Mouse (Mus musculus) kidney, postnatal 10 days (tissue): Measurements from ENCODE around the gene Adgre5.

Experiments
- DNase-seq: peaks from one replicate; pipeline ENCODE4 v3.0.0; 2021; ENCODE audit warnings: mixed read lengths

The Adgre5 gene

DNA sequence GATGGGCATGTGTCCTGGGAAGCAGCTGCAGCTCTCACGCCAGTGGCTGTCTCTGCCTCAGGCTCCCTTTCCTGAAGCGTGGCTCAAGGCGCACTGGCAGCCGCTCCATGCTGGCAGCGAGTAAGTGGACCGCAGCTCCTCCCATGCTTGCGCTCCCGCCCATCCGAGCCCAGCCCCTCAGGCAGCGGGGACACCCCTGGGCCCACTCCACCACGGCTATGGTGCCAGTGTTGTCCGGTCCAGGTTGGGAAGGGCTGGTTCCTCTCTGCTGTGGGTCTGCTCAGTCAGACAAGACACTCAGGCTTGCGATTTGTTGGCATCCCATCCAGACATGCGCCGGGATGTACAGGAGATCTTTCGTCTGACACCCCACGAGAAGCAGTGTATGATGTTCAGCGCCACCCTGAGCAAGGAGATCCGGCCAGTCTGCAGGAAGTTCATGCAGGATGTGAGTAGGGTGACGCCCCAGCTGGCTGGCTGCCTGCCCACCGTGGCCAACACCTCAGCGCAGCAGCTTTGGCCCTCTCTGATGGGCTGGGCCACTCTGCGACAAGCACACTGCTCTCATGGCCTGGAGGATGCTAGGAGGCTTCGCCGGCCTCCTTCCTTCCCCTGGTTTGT, 19.6 kb downstream of the Adgre5 start:
- DNase-seq, result peak; percentile 86

GRCm38 (mm10) chr8:83719693-83720092, 21.4 kb downstream of the Adgre5 start:
- no peak for DNase-seq

- DNase-seq, result no peak
These were observed 22.1 kb downstream of the Adgre5 start for GRCm38 (mm10) chr8:83719048-83719447.

DNA sequence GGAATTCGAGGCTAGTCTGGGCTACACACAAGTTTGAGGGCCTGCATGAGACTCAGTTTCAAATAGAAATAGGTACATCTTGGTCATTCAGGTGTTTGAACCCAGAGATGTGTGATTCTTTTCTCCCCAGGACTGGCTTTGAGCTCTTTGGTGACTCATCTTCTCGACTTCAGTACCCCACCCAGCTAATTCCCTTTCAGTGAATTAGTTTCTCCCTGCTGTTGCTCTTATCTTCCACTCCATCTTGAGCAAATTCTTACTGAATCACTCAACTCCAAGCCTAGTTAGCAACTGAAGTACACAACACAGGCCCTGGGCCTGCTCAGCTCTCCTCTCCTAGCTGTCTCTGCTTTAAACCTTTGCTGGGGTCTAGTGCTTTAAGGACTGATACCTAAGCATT, 24.6 kb downstream of the Adgre5 start:
- DNase-seq, result no peak

DNA sequence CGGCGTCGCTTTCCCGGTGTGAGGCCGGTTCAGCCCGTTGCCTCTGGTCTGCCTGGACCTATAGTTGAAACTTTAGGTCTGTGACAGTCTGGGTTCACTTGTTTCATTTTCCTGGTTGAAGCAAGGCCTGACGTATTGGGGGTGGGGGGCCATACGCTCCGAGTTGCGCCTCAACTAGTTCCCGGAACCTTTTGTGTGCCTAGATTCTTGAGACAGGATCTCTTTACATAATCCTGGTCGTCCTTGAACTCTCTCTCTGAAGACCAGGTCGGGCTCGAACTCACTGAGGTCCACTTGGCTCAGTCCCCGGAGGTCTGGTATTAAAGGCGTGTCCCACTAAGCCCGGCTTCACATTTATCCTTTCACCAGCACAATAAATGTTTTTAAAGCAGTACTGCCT, 25.4 kb downstream of the Adgre5 start:
- DNase-seq, result no peak

DNA sequence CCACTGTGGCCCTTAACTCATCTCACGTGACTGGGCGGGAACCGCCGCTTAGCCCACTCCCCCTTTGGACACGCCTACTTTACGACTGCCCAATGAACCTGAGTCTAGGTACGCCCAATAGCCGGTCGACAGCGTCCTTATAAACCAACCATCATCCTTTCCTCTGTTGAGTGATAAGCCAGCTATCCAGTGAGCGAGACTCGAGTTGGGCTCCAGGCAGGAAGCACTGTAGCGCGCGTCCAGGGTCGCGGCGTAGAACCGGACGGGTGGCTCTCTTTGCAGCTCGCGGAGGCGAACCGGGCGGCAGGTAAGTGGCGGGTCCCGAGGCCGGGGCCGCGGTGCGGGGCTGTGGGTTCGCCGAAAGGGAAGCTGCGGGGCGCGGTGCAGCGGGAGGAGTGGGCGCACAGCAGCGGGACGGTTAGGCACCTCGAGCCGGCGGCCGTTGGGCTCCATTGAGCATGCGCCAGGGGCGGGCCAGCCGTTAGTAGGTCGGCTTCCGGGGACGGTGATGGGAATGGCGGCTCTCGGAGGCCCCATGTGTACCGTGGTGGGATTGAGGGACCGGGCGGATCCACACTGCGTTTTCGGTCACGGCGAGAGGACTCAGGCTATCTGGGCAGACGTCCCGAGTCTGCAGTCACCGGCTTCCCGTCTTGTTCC, 26.0 kb downstream of the Adgre5 start, which contains the start of gene Ddx39:
TSS of gene Ddx39 (plus strand) at position 147 of the 660 bp plus-strand sequence.
- DNase-seq, result peak; percentile 95

DNA sequence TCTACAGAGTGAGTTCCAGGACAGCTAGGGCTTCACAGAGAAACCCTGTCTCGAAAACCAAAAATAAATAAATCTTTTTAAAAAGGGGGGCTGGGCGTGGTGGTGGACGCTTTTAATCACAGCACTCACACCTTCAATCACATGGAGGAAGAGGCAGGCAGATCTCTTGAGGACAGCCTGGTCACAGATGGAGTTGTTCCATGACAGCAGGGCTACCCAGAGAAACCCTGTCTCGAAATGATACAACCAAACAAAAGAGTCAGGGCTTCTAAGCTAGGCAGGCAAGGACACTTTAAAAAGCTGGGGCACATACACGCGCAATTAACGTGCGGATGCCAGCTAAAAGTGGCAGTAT, 26.5 kb downstream of the Adgre5 start:
- no peak for DNase-seq

GRCm38 (mm10) chr8:83707554-83707953, 33.6 kb downstream of the Adgre5 start:
- DNase-seq, result no peak

GRCm38 (mm10) chr8:83706411-83706810, 34.7 kb downstream of the Adgre5 start:
- DNase-seq, result no peak

DNA sequence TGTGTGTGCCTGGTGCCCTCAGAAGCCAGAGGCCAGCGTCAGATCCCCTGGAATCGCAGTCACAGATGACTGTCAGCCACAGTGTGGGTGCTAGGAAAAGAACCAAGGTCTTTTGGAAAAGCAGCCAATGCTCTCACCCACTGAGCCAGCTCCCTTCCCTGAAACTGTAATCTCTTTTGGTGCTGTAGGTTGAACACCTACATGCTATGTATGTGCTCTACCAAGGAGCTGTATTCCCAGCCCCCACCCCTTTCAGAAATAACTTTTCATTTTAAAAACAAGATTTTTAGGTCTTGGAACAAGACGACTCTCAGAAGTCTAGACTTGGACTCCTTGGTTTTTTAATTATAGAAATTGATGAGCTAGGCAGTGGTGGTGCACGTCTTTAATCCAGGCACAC, 37.7 kb downstream of the Adgre5 start:
- DNase-seq, result no peak

DNA sequence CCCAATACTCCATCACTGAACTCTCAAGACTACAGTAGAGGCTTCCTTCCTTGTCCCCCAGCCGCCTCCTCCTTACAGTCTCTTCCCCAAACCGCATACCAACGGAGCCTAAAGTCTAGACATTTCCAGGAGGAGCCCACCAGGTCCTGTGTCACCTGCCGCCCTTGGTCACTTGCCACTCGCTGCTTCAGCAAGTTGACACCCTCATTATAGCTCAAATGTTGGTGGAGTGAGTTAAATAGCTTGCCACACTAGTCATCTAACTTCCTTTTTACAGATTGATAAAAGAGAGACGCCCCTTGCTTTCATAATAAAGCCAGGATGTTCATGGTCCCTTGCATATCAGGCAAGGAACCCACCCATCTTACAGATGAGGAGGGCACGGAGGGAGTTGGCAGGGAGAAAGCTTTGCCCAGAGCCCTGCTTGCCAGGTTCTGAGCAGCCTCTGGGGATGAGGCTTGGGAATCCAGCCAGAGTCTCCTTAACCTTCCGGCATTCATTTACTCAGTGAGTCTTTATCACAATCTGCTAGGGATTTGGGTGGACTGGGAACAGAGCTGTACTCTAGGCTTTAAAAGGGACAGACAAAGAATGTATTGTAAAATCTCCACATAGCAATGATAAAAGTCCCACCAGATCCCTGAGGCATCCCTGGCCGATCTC, 40.6 kb downstream of the Adgre5 start:
- DNase-seq, result no peak

- DNase-seq, result no peak
These were observed 41.6 kb downstream of the Adgre5 start for GRCm38 (mm10) chr8:83699566-83699965.

DNA sequence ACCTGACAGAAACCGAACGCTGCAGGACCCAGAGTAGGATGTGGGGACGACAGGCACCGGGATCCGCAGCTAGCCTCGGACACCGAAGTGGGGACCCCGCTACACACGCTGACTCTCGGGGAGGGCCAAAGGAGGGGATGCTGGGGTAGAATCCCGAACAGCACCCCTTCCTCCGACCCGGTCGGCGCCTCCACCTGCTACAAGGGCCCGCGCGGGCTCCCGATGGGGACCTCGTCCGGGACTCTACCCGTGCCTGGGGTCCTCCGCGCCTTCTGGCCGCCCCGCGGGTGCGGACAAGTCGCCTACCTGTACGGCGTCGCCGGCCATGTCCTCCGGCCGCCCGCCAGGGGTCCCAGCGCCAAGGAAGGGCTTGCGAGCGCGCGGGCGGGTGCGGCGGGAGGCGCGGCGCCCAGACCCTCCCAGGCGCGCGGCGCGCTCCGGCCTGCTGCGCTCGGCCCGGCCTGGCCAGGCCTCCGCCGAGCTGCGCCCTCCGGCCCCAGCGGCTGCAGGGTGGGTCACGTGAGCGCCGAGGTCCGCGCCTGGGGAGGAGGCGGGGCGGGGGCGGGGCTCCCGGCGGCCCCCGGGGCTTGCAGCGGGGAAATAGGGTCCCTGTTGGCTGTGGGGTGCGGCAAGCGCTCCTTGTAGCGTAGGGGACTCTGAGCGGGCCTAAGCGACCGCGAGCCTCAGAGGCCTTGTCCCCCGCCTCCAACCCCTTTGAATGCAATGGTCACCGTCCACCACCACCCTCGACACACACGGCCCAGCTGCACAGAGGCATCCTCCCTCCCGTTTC, 42.3 kb downstream of the Adgre5 start, which contains the start of gene Pkn1:
TSS of gene Pkn1 (minus strand) at position 519 of the 793 bp plus-strand sequence.
- DNase-seq, result peak; percentile 93

GRCm38 (mm10) chr8:83698291-83698660, 42.9 kb downstream of the Adgre5 start:
- peak; percentile 70 for DNase-seq

DNA sequence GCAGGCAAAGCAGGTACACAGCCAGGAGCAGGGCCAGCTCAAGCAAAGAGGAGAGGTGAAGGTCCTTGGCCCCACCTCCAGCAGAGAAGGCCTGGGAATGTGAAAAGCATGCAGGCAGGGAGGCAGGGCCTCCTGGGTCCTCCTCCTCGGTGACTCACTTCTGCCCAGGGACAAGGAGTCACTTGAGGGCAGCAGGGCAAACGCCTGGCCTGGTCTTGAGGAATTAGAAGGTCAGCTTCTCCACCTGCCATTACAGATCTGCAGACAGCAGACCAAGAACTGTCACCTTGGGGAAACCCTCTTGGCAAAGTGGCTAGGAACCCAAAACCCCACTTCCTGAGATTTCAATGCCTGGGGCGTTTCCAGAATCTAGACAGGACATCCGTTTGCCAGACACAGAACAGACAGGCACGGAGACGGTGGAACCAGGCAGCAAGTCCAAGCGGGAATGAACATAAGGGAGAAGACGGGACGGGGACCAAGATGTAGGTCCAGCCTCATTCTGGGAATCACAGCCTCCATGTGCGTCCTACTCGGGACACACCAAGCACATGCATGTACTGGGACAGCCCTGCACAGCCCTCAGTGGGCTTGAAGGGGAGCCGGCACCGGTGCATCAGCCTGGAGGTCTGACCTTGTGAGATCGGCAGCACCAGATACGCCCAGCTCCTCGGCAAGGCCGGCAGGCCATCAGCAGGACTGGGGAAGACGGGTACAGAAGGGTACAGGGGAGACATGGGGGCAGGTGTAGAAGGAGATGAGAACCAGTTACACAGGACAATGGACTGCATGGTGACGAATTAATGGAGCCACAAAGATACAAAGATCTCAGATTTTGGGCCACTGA, 43.5 kb downstream of the Adgre5 start:
- peak; percentile 69 for DNase-seq

DNA sequence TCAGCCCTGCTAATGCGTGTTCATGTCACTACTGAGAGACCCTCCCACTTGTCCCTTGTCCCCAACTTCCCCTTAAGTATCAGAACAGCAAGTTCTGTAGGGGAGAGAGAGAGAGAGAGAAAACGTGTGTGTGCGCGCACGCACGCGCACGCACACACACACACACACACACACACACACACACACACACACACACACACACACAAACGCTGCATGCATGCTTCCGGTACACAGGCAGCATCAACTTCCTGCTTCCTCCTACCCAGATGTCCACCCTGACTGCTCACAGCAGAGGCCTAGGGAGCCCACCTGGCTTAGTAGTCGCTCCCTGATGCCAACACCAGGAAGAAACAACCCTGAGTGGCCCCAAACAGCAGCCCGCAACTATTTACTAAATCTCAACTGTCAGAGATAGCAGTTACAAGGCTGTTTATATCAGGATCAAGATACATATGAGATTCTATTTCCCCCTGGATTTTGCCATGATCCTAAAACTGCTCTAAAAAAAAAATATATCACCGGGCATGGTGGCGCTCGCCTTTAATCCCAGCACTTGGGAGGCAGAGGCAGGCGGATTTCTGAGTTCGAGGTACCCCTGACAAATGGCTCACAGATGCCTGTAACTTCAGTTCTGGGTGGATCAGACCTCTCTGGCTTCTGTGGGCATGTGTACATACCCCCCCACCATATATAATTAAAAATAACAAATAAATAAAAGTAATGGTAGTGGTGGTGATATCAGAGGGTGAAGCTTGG, 45.6 kb downstream of the Adgre5 start:
- peak; percentile 46 for DNase-seq

DNA sequence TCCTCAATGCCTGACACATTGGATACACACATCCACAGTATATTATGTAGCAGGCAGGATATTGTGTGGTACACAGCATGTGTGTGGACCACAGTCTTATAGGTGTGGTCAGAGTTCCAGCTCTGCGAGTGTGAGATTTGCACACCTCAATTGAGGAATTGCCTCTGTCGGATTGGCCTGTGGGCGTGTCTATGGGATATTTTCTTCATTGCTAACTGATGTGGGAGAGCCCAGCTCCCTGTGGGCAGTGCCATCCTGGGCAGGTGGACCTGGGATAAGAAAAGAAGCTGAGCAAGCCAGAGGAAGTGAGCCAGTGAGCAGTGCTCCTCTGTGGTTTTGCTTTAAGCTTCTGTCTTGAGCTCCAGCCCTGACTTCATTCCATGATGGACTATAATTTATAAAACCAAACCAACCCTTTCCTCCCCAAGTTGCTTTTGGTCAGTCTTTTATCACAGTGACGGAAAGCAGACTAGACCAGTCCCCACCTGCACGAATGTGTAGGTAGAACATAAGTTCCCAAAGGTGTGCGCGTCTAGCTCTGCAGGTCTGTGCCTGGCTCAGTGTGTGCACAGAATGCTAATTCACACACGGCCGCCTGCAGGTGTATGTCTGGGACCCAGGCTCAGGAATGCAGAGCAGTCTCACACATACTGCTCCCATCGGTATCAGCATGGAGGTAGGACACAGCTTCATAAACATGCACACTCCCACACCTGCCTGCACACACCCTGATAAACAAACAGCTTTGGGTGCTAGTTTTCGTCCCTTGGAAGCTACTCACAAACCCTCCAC, 46.6 kb downstream of the Adgre5 start:
- peak; percentile 44 for DNase-seq

GRCm38 (mm10) chr8:83693609-83694236, 47.4 kb downstream of the Adgre5 start:
- DNase-seq, result peak; percentile 33

- no peak for DNase-seq
These were observed 51.9 kb downstream of the Adgre5 start for GRCm38 (mm10) chr8:83689264-83689663.

- no peak for DNase-seq
These were observed 56.6 kb downstream of the Adgre5 start for GRCm38 (mm10) chr8:83684517-83684916.
